Mouse (Mus musculus): Measurements from ENCODE around the gene Cat.

Cat gene

DNA sequence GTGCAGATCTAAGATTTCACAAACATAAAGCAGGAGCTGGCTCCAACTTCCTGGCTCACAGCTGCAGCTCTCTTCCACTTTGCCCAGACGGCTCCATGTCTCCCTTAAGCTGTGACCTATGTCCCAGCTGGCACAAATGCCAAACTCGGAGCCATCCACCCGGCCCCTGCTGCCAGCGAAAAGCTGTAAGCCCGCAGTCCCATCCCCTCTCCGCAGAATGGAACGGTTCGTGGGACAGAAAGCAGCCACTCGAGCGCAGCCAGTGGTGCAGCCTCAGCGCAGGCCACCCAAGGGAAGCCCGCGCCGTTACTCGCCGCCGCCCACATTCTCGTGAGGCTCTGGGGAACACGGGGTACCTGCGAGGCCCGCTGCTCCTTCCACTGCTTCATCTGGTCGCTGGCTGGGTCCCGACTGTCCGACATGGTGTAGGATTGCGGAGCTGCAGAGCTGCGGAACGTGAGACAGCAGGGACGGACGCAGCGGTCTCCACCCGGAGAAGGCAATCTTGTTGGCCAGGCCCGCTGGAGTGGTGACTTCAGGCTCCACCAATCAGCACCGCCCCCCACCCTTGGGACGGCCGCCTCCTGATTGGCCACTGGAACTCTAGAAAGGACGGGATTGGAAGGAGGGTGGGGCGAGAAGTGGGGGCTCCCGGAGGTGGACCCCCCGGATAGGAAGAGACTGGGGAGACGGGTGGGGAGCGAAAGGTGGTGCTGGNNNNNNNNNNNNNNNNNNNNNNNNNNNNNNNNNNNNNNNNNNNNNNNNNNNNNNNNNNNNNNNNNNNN, at the start of gene Cat:
Cat (minus strand) TSS at position 544 of the 785 bp plus-strand sequence.
- POLR2A ChIA-PET = interaction anchor here in 3 of 4 experiments (0.5 to 3.4 kb wide), 40 partner anchors 9 to 1105 kb away, joined by 3 to 20 read pairs (median 3); partner anchors contain the start of genes Abtb2 (in 1 of the 3), Apip (in 1 of the 3), Caprin1 (in 1 of the 3) and Cstf3 (in 1 of the 3)
- CTCF ChIA-PET = interaction anchor here in 3 of 4 experiments (0.5 to 1.9 kb wide), 6 partner anchors 28 to 445 kb away, joined by 3 to 10 read pairs (median 6); no protein-coding TSS in a partner anchor

DNA sequence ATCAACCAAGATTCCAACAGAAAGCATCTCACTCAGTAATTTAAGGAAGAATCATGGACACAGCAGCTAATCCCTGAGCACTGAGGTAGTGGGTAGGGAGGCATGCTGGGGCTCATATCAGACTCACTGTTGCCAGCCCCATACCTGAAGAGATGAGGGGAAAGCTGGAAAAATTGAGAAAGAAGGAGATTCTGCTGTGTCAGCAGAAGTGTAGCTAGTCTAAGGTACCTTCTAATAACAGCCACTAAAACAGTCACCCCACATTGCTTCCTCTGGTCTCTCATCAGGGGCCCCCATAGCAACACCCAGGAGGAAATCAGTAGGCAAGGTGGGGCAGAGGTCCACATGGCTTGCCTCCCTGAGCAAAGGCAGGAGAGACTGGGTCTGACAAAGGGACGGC, 40.6 kb upstream of the Cat start:
- ChIA-PET POLR2A (interaction anchor here in 1 of 4 experiments (0.6 kb wide), 1 partner anchor 26 kb away, joined by 3 read pairs; no protein-coding TSS in a partner anchor), CTCF (no interaction called here)

DNA sequence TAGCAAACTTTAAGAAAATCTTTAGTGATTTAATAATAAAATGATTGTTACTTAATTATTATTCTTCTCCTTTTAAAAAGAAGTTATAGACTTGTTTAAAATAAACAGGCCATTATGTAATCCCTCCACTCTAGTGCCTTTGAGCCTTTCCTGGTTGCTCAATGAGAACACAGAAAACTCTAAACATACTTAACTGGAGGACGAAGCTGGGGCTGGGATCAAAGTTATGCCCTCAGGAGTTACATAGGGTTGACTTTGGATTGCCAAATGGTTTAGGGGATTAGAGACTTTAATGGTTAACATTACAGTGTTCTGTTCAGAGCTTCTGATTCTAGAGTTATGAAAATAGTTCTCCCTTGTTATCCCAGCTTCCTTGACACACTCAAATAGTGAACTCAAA, 31.5 kb upstream of the Cat start:
- POLR2A ChIA-PET = no interaction called here
- CTCF ChIA-PET = no interaction called here

DNA sequence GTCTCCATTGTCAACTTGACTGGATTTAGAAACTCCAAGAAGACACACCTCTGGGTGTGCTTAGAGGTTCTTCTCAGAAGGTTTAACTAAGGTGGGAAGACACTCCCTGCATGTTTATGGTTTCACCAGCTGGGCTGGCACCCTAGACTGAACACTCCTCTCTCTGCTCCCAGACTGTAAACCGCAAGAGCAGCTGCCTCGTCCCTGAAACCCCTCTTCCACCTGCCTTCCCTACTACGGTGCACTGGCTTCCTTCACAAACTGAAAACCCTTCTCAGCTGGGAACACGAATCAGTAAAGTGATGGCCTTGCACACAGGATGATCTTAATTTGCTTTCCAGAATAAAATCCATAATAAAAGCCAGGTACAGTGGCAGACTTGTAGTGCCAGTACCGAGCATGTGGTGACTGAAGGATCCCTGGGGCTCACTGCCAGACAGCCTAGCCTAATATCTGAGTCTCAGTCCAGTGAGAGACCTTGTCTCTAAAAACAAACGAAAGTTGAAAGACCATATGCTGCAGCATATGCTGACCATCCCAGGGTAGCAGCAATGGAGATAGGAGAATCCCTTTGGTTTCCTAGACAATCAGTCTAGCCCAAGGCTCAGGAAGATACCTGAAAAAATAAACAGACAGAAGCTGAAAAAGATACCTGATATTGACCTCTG, 30.7 kb upstream of the Cat start:
- POLR2A ChIA-PET = interaction anchor here in 1 of 4 experiments (1.1 kb wide), 1 partner anchor 31 kb away, joined by 3 read pairs; the partner anchor contains the start of gene Cat

DNA sequence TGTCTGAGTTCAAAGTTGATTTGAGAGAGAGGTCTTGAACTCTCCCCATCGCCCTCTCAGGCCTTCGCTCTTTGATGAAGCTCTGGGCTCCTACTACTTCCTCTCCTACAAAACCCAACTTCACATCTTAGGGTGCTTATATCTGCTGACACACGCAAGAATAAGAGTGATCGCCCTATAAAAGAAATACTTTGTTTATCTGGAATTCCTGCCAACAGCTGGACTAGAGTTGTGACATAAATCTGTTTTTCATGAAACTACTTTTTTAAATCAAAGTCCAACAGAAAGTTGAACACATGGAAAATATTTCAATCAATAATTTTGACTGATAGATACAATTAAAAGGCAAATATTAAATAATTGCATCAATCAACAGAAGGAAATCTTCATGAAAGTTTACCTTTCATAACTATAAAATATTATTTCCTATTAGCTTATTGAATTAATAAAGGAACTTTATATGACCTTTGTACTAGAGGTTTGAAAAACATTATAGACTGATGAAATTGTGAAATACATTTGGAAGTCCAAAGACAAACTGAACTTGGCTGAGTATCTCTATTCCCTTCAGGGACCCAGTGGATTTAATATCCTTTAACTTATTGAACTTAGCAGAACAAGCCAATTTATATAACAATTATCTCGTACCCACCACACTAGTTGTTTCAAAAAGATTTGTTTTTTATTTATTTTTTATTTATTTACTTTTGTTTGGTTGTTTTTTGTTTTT, 27.3 kb upstream of the Cat start:
- CTCF ChIA-PET = no interaction called here

More for the DNA sequence above, 30.7 kb upstream of the Cat start:
- CTCF ChIA-PET = interaction anchor here in 1 of 4 experiments (1.3 kb wide), 1 partner anchor 59 kb away, joined by 4 read pairs; no protein-coding TSS in a partner anchor

DNA sequence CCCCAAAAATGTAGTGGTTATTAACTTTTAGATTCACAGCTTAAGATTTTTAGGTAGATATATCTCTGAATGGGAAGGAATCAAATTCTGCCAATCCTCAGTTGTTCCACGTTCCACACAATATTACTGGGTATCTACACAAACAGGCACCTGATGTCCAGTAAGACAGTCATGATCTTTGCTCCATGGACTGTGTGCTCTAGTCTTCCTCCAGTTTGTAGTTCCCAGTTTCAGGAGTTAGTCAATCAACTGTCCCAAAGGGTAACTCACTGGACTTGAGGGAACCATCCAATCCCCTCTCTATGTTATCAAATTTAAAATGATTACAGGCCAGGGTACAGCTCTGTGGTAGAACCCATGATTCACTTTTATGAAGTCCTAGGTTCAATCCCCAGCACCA, 26.7 kb upstream of the Cat start:
- ChIA-PET CTCF (no interaction called here), POLR2A (interaction anchor here in 1 of 4 experiments (1.1 kb wide), 1 partner anchor 31 kb away, joined by 4 read pairs; no protein-coding TSS in a partner anchor)

More for the DNA sequence above, 27.3 kb upstream of the Cat start:
- POLR2A ChIA-PET = interaction anchor here in 1 of 4 experiments (0.6 kb wide), 1 partner anchor 27 kb away, joined by 5 read pairs; no protein-coding TSS in a partner anchor

DNA sequence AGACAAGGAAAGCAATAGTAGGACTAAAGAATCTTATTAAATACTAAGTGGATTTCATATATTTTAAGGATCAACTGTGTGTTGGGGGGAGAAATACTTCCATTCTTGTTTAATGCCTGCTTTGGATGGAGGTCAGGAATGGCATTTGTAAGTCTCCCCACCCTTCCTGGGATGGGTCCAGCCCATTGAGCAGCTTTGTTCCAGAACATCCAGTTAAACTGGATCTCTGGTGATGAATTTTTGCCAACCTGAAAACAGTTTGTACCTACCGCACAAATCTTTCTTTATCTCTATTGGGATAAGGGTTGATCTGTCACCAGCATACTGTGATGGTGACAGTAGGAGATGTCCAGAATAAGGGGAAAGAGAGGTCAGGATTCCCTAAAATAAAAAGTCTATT, 26.1 kb upstream of the Cat start:
- ChIA-PET POLR2A (interaction anchor here in 1 of 4 experiments (1.1 kb wide), 1 partner anchor 31 kb away, joined by 4 read pairs; no protein-coding TSS in a partner anchor), CTCF (no interaction called here)

DNA sequence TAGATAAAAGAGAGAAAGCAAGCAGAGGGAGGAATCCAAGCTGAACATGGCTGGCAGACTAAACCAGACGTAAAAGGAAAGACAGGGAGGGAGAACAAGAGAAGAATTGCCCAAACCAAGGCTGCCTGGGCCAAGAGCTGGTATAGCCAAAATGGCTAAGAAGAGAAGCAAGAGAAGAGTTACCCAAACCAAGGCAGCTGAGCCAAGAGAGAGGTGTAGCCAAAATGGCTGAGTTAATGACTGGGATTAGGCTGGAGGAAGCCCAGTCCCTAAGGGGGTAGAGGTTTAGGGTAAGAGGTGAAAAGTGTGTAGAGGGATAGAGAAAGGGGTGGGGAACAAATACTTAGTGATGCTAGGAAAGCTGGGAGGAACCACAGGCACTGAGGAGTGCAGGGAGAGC, 22.7 kb upstream of the Cat start:
- POLR2A ChIA-PET = interaction anchor here in 1 of 4 experiments (2.5 kb wide), 1 partner anchor 28 kb away, joined by 6 read pairs; no protein-coding TSS in a partner anchor
- CTCF ChIA-PET = no interaction called here

DNA sequence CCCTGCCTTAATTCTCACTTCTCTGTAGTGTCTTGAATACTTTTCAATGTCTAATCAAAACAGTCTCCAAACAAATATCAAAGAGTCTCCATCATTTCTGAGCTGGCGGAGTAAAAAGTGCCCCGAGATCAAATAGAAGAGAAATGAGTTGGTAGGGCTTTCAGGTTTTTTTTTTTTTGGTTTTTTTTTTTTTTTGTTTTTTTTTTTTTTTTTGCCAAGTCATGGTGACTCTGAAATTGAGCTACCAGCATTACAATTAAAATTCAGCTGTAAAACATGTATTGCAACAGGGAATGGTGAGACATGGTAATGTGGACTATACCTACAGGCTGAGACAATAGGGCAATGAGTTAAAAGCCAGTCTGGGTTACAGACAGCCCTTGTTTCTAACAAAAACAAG, 21.0 kb upstream of the Cat start:
- CTCF ChIA-PET = interaction anchor here in 1 of 4 experiments (1.5 kb wide), 1 partner anchor 49 kb away, joined by 5 read pairs; no protein-coding TSS in a partner anchor
- POLR2A ChIA-PET = interaction anchor here in 2 of 4 experiments (0.6 to 2.5 kb wide), 6 partner anchors 16 to 399 kb away, joined by 3 to 6 read pairs (median 3); partner anchors contain the start of gene Caprin1 (in 1 of the 2)

DNA sequence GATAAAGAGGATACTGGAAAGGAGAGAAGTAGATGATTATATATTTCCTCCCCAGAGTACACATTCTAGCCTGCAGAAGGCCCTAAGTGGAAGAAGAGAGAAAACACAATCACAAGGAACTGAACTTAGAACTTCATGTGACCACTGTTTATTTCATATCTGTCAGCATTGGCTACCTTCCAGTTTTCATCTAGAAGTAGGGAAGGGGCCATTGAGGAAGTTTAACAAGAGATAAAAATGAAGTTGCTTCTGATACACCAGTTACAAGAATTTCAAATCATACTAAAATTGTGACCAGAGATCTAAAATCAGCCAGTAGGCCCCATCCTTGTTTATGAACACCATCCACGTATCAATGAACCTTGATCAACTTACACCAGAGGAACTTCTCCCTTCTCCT, 19.5 kb upstream of the Cat start:
- POLR2A ChIA-PET = no interaction called here
- CTCF ChIA-PET = no interaction called here

DNA sequence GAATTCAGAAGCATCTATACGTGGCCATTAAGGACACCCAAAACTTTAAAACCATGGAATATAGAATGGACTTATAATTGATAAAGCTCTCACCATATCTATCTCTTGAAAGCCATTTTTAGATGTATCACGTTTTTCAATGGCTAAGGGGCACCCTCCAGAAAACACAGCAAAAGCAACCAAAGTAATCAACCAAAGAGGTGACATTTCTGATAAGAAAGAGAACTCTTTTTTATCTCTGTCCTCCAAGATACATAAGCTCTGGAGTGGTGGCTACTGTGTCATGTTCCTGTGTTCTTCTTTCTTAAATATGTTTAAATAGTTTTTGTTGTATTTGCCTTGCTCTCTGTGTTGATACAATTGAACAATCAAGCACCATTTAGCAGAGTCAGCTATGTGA, 15.8 kb upstream of the Cat start:
- CTCF ChIA-PET = interaction anchor here in 2 of 4 experiments (0.6 to 1.4 kb wide), 3 partner anchors 44 to 421 kb away, joined by 3 read pairs; no protein-coding TSS in a partner anchor
- POLR2A ChIA-PET = no interaction called here

DNA sequence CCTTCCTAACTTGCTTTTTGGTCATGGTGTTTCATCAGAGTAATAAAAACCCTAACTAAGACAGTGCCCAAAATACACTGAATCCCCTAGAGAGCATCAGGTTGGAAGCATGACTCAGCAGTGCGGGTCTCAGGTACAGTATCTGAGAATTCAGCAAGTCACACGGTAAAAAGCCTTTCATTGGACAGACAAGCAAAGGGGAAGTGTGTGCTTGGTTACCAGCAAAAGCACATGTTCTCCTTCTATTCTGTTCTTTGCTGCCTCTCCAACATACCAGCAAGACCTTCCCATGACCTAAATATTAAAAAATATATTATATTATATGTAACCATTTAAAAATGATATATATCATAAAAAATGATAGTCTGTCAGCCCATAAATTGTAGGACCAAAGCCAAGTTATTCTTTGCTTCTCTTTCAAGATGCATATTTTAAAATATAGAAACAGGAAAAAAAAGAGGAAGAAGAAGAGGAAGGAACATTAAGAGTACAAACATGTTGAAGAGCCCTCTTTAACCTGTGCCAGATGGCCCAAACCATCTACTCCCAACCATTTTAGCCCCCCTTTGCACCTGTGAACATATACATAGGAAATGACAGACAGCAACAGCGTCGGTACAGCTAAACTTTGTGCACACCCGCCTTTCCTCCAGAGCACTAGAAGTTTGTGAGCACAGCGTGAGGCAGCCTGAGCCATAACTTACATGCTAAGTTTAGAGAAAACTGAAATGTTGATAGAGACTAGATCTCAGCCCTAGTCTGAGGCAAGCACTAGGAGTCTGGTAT, 10.9 kb upstream of the Cat start:
- POLR2A ChIA-PET = interaction anchor here in 1 of 4 experiments (1.5 kb wide), 1 partner anchor 10 kb away, joined by 5 read pairs; no protein-coding TSS in a partner anchor
- CTCF ChIA-PET = no interaction called here

DNA sequence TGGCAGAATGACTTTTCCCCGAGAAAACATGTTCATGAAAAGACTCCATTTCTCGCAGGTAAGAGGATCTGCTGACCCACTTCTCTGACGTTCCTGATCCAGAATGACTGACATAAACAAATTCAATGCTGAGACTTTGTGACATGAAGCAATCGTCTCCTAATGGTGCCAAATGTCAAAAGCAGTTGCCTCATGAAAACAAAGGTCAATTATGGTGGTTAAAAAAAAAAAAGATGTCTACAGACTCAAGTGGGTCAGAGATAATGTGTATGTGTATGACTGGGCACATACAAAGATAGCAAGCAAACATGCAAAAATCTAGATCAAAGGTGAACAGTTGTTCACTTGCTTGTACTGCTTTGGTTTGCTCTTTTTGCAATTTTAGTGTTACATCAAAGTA, 8.9 kb upstream of the Cat start:
- POLR2A ChIA-PET = no interaction called here

DNA sequence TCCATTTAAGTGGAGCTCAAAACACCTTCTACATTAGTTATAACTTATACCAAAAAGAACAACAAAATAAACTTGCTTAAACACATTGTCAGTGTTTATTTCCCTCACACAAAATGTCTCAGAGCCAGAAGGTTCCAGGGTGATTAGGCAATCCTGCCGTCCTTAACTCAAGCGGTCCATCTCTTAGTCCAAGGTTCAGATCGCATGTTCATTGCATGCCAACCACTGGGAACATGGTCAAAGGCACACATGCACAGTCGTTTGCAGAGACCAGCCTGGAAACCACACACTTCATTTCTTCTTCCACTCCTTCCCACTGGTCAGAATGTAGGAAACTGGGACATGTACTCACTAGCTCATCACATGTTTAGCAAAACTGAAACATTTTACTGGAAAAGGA, 7.6 kb upstream of the Cat start:
- POLR2A ChIA-PET = no interaction called here
- CTCF ChIA-PET = interaction anchor here in 2 of 4 experiments (1.1 to 1.2 kb wide), 2 partner anchors 36 to 55 kb away, joined by 3 read pairs; no protein-coding TSS in a partner anchor

More for the DNA sequence above, 8.9 kb upstream of the Cat start:
- CTCF ChIA-PET = no interaction called here

DNA sequence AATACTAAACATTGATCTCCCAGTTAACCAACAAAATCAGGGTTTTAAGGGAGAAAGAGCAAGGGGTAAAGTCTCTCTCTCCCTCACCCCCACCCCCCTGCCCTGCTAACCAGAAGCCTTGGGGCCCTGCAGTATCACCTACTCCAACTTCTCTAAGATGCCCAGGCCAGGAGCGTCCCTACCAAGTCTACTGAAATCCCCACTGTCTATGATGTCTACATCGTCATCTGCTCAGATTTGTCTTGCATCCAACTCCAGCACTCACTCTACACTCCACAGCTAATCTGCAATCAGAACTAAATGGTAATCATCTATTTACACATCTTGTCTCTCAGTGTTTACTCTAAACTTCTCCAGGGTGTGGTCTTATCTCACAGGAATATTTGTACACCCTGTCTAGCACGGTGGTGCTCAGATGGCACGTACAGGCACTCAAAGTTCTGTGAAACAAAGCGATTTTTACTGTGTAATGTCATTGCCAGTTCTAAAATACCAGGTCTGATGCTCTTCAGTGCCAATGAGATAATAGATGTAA, 907 bp downstream of the Cat start:
- ChIA-PET CTCF (interaction anchor here in 2 of 4 experiments (1.1 to 1.9 kb wide), 2 partner anchors 27 to 63 kb away, joined by 4 to 7 read pairs; no protein-coding TSS in a partner anchor), POLR2A (interaction anchor here in 3 of 4 experiments (0.6 to 3.4 kb wide), 19 partner anchors 9 to 426 kb away, joined by 3 to 20 read pairs (median 4); partner anchors contain the start of genes Abtb2 (in 1 of the 3), Apip (in 1 of the 3) and Pdhx (in 1 of the 3))

DNA sequence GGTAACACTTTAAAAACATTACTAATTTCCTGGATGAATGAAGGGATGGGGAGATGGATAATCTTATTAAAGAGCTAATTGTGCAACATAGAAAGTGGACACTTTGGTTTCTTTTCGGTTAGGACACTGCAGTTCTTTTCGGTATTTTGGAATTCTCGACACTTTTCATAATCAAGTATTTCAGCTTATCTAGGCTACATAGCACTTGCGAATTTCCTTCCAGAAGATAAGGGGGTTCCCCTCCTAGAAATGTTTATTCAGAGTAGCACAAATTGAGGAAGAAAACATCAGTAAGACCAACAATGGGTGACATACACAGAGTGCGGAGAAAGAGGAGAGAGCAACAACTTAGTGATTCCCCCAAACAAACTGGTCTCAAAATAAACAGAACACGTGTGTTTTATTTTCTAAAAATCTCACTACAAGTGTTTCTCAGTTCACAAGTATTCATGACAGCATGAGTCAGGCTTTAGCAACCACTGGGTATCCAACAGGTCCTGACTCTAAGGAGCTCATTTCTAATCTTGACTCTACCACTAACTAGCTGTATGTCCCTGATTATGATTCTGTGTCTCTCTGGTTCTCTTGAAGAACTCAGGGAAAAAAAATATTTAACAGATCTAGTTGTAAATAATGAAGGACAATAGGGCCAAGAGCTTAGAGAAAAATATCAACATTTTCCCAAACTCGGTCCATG, 1.5 kb downstream of the Cat start:
- POLR2A ChIA-PET = interaction anchor here in 2 of 4 experiments (0.6 to 3.4 kb wide), 7 partner anchors 8 to 352 kb away, joined by 3 to 20 read pairs (median 9); partner anchors contain the start of gene Abtb2 (in 1 of the 2)
- CTCF ChIA-PET = no interaction called here
